Mouse (Mus musculus) frontal cortex, postnatal 25 days (tissue): ENCODE measurements around the gene Hspa1a.
"Not testable (repeated sequence)": the region's sequence is repeated elsewhere in the genome, so short reads cannot be mapped to it uniquely, and the experiment has no call there.

Source experiments
- DNase-seq, 2 experiments: peaks; one replicate each; pipeline ENCODE4 v3.0.0; 2022; ENCODE audit warnings: low spot score in 2 of 2

Gene Hspa1a

DNA sequence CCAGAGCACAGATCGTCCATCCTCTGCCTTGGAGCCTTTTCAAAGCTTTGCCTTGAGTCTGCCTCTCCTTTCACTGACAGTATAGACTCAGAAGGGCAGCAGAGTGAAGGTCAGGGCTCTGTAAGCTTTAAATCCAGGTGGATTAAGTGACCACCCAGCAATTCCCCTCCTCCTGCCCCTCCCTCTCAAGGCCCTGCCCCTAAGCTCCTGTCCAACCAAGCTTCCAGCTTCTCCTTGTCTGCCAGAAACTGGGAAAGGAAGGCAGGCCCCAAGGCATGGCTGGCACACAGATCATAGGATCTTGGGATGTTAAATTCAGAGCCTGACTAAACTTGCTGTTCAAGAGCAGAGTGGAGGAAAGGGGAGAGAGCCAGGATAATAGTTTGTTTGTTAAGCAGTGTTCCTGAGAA lies 7.3 kb downstream of the Hspa1a start:
- DNase-seq: no peak

DNA sequence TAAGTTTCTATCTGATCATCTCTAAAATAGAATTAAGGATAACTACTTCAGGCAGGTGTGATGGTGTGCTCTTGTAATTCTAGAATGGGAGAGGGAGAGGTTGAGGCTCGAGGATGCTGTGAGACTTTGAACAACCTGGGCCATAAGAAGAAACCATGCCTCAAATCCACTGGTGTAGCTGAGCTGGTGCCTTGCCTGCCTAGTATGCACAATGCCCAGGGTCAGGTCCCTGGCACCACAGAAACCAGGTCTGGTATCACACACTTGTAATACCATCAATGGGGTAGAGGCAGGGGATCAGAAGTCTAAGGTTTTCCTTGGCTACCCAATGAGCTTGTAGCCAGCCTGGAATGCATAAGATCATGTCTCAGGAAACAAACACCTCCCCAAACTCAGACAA lies 9.1 kb downstream of the Hspa1a start:
- DNase-seq: no peak

DNA sequence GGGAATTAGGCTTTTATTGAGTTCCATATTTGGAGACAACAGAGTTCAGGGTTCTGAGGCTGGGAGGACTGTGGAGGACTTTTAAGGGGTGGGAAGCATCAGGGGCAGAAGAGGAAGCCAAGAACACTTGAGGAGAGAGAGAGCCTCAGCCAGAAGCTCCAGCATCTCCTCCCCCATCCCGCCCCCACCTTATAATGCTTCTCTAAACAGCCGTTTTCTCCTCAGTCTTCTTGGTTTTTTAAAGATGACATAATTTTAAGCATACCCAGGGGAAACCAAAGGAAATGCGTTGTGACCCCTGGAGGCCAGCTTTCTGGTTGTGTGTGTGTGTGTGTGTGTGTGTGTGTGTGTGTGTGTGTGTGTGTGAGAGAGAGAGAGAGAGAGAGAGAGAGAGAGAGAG lies 9.8 kb downstream of the Hspa1a start:
- DNase-seq: no peak

DNA sequence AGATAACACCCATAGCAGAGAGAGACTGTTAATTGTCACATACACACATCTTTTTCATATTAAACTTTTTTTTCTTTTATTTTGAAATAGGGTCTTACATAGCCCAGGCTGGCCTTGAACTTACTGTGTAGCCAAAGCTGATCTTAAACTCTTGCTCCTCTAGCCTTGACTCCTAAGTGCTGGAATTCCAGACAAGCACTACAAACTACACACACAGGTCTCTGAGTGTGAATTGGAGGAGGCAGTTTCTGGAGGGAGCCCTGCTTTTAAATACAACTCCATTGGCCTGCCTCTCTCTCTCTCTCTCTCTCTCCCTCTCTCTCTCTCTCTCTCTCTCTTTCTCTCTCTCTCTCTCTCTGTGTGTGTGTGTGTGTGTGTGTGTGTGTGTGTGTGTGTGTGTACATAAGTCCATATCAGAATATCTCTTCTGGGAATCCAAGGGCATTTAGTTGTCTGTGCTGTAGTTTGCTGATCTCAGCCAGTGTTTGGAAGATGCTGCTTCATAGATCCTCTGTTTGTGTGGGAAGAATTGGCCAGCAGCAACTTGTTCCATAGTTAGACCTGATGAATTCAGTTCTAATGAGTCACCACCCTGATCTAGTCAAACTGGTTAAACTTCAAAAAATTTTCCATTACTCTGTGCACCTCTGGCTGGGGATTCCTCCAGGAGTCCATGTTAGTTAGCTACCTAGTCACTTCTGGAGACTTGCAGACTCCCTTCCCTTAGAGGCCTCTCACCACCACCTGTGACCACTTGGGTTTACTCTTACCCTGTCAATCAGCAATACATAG lies 11.1 kb downstream of the Hspa1a start:
- no peak for DNase-seq

DNA sequence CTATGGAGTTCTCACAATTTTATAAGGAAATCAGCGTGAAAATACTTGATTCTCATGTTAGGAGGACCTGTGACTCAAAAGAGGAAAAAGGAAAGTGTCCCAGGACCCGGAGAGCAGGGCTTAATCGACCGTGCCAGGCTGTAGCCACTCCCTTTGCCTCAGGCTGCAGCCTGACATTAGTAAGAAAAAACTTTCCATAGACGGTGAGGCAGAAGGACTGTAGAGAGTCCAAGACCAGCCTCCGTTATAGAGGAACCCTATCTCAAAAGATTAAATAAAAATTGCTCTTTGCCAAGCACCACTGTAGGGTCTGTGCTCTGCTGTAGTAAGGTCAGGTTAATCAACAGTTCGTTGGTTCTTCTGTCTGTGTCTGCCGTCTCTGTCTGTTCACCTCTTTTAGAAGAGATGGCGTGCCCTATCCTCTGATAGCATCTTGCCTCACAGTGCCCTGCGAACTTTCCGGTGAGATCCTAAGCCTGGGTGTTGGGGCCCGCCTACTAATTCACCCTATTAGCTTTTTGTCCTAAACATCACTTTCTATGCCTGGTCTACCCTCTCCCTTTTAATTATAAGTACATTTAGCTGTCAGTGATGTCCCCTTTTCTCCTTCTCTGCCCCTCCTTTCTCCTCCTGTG lies 12.0 kb downstream of the Hspa1a start:
- DNase-seq: no peak

DNA sequence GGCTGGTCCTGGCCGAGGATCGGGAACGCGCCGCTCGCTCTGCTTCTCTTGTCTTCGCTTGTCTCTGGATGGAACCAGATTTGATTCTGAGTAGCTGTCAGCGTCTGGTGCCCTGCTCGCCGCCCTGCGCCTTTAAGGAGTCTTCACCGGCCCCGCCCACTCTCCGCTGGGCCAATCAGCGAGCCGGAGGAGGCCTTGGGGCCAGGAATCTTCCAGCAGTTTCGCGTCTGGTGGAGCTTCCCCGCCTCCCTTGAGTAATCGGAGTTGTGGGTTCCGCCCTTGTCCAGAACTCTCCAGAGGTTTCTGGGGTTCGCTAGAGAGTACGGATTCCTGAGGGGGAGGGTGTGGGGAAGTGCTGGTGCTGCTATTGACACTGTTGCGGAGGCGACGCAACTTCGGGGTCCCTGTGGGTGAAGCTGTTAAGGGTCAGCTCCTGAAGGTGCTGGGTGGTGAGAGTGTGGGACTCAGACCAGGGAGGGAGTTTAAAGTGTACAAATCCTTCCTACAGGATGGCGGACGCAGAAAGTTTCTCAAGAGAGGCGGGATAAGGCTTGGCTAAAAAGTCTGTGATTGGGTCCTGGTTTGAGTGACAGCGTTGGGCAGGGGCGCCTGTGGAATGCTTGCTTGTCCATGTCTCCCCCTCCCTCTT lies 12.7 kb downstream of the Hspa1a start, which contains the start of gene Hspa1b:
Gene Hspa1b (minus strand): TSS at position 109 of the 649 bp plus-strand sequence.
- DNase-seq: peak; percentile 66 to 71

DNA sequence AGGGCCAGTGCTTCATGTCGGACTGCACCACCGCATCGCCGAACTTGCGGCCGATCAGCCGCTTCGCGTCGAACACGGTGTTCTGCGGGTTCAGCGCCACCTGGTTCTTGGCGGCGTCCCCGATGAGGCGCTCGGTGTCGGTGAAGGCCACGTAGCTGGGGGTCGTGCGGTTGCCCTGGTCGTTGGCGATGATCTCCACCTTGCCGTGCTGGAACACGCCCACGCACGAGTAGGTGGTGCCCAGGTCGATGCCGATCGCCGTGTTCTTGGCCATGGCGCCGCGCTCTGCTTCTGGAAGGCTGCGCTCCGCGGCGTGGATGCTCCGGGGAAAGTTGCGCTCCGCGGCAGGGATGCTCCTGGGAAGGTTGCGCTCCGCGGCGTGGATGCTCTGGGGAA lies 13.2 kb downstream of the Hspa1a start:
- not testable (repeated sequence) for DNase-seq

DNA sequence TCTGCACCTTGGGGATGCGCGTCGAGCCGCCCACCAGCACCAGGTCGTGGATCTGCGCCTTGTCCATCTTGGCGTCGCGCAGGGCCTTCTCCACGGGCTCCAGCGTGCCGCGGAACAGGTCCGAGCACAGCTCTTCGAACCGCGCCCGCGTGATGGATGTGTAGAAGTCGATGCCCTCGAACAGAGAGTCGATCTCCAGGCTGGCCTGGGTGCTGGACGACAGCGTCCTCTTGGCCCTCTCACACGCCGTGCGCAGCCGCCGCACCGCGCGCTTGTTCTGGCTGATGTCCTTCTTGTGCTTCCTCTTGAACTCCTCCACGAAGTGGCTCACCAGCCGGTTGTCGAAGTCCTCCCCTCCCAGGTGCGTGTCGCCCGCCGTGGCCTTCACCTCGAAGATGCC lies 14.0 kb downstream of the Hspa1a start:
- DNase-seq: not testable (repeated sequence)

DNA sequence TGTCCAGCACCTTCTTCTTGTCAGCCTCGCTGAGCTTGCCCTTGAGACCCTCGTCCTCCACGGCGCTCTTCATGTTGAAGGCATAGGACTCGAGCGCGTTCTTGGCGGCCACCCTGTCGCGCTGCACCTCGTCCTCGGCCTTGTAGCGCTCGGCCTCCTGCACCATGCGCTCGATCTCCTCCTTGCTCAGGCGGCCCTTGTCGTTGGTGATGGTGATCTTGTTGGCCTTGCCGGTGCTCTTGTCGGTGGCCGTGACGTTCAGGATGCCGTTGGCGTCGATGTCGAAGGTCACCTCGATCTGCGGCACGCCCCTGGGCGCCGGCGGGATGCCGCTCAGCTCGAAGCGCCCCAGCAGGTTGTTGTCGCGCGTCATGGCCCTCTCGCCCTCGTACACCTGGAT lies 14.7 kb downstream of the Hspa1a start:
- not testable (repeated sequence) for DNase-seq

DNA sequence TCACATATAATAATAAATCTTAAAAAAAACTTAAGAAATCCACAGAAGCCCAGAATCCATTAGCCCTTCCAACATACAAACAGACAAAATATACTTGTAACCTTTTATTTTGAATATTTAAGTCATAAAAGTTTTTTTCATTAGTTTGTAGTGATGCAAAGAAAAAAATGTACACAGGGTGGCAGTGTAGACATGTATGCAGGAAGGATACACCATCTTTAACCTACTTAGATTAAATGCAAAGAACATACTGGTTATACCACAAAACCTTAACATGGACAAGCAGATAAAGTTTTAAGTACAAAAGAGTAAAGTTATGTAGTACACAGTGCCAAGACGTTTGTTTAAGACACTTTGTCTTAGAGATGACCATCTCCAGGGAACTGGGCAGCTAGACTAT lies 15.6 kb downstream of the Hspa1a start:
- no peak for DNase-seq

DNA sequence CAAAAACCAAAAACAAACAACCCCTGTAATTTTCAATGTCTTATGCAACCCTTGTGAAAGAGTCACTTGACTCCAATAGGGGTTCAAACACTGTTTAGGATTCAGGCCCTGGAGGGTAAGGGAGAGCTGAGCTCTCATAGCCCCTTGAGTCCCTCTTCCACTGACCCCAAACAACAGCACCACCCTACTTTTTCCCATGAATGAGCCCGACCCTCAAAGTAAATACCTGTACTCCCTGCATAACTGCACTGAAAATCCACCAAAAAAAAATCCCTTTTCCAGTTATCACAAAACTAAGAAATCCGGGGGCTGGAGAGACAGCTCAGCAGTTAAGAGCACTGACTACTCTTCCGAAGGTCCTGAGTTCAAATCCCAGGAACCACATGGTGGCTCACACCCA lies 16.1 kb downstream of the Hspa1a start:
- DNase-seq: no peak

DNA sequence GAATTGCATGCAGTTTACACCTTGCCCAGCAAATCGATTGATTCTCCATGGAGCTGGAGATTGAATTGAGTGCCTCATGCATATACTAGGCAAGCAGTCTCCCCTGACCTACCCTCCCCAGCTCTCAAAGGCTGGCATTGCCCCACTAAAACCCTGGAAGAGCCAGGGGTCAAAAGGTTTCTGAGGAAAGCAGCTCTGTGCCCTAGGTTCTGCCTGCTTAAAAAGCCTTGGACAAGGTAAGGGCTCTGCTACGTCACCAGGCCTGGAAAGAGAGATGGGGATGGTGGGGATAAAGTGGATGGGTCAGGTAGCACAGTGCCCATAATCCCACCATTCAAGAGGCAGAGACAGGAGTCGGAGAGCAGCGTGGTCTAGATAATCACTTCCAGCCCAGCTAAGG lies 17.1 kb downstream of the Hspa1a start:
- no peak for DNase-seq

DNA sequence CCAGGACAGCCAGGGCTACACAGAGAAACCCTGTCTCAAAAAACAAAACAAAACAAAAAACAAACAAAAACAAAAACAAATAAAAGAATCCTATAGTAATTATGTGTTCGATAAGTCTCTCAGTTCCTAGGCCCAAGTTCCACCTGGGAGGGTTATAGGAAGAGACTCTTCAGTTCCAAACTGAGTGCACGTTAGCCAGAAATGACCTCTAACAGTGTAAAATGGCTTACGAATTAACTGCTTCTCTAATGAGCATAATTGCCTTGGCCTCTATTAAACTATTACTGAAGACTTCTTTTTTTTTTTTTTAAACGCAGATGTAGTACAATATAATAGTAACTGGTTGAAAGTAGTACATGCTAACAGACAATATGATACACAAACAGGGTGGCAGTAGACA lies 18.1 kb downstream of the Hspa1a start:
- DNase-seq: no peak

DNA sequence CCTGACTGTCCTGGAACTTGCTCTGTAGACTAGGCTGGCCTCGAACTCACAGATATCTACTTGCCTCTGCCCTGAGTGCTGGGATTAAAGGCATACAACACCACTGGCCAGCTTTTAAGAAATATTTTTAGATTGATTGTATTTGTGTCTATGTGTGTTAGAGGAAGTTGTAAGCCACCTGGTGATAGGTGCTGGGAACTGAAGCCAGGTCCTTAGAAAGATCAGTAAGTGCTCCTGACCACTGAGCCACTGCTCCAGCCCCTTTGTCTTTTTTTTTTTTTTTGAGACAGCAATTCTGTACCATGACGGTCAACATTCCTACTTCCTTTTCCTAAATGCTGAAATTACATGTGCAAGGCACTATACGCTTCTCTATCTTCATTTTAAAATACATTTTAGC lies 18.7 kb downstream of the Hspa1a start:
- DNase-seq: no peak

DNA sequence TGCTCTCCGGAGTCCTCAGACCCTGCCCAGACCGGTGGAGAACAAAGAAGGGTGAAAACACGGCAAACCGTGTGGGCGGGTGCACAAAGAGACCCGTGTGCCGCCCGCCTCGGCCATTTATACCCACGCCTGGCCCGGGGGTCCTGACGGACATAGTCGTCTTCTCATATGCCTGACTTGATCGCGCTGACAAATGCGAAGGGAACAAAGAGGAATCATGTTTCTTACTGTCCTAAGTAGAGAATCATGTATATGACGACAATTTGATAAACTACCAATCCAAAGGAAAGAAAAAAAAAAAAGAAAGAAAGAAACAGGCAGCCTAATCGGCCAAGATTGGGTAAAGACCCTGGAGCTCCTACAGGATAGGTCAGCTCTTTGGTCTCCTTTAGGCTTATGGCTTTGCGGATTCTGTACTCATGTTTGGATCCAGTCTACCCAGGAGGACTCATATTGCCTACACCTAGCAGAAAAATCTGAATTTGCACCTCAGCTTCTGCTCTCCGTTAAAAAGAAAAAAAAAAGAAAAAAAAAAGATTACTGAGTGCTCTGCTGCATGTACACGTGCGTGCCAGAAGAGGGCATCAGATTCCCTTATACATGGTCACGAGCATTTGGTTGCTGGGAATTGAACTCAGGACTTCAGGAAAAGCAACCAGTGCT lies 19.4 kb downstream of the Hspa1a start:
- peak; percentile 54 to 70 for DNase-seq

DNA sequence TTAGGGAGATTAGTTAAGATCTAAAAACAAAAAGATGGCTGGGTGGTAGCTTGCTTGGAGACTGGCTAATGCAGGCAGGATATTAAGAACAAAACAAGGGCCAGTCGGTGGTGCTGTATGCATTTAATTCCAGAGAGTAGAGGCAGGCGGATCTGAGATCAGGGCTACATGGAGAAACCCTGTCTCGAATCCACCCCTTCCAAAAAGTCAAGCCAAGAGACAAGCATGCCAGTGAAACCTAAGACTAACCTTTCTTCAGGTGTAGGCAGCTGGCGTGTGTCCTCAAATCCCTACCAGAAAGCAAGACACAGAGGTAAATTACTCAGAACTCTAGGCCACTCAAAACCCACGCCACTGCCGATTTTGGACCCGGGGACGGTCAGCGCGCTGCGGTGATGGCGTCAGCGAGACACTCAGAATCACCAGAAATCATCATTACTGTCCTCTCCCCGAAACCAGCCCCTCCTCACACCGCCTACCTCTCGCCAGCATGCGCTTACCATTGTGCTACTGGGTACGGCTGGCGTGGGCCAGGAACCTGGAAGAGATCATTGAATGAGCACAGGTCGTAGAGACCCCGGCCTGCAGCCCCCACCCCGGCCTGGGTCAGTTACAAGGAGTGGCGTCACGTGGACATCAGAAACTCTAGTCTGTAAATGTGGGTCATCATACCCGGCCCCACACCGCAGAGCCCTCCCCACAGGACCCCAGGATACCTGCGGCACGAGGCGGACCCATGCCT lies 20.1 kb downstream of the Hspa1a start:
- DNase-seq: peak in 1 of 2 experiments; percentile 35

DNA sequence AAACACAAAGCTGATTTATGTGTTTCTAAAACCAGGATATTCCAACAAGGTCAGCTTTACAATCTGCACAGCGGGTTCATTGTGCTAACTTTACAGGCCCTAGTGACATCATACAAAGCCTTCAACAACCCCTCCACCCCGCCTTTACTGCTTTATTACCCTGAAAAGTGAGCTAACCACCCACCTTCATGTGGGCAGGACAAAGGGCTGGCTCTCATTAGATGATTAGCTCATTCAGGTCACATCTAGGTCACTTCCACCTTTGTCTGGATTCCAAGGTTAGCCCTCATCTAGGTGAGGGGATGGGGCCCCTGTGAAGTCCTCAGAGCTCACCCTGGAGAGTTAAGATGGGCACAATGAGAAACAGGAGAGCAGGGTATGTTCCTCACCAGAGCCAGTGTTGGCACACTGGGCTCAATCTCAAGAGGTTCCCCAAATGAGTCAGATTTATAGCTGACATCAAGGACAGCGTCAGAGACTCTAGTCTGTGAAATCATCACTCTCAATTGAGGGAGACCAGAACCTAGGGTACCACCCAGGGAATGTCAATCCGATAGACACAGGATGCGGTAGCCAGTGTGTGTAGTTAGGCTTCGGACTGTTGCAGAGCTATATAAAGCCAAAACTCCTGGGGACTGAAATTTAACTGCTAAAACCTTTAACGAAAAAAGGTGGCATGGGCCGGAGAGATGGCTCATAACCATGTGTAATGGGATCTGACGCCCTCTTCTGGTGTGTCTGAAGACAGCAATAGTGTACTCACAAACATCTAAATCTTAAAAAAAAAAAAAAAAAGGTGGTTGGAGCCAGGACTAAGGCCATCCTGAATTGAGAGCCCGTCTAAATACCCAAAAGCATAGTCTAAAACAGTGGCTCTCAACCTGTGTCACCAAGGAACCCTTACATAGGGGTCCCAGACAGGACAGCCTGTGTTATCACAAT lies 21.2 kb downstream of the Hspa1a start:
- DNase-seq: no peak

DNA sequence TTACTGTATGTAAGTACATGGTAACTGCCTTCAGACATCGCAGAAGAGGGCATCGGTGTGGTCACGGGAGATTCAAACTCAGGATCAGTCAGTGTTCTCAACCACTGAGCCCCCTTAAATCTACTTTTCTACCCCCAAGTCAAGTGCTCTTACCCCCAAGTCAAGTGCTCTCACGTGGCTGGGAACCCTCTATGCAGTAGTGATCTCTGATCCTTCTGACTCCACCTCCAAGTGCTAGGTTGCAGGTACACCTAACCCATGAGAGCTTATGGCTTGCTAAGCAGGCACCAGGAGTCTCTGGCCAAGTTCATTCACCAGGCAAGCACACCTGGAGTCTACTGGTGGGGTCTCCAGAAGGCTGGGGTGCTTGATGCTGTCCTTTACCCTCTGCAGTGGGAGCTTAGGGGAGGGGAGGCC lies 22.4 kb downstream of the Hspa1a start:
- no peak for DNase-seq

DNA sequence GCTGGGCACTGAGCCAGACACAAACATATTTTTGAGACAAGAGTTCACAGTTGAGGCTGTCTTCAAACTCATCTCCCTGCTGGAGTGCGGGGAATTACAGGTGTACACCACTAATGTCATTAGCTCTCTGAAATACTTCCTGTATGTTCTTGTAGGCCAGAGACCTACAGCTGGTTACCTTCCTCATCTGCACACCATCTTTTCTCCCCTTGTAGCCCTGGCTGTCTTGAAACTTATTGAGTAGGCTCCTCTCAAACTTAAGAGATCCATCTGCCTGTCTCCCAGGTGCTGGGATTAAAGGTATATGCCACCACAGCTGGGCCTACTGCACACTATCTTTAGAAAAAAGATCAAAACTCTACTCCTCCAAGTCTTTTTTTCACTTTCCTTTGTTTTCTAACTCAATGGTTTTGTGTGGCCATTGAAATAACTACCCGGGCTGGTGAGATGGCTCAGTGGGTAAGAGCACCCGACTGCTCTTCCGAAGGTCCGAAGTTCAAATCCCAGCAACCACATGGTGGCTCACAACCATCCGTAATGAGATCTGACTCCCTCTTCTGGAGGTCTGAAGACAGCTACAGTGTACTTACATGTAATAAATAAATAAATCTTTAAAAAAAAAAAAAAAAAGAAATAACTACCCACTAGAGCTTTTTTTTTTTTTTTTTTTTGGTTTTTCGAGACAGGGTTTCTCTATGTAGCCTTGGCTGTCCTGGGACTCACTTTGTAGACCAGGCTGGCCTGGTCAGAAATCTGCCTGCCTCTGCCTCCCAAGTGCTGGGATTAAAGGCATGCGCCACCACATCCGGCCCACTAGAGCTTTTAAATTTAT lies 23.0 kb downstream of the Hspa1a start:
- DNase-seq: not testable (repeated sequence)

DNA sequence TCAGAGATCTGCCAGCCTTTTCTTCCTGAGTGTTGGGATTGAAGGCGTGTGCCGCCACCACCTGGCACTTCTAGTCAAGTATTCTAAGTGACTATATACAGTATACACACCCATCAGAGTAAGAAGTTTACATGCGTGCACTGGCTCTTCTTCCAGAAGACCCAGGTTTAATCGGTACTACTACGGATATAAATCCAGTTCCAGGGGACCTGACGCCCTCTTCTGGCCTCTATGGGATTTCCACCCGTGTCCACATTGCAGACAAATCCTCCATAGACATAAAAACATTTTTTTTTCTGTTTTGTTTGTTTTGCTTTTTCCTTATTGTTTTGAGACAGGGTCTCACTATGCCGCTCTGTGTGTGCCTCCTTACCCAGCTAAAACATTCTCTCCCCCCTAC lies 24.4 kb downstream of the Hspa1a start:
- DNase-seq: no peak
